In genomic region chr12:82216801-82217553, GRCm38 (mm10) we compare ENCODE assay signal across 24 mouse cellular contexts.
"Had no signal": no experiment of that assay in that cellular context is flagged by ENCODE, and none has a peak within 500 bp of the region (broad histone marks: within the 10 kb centered on the region; RNA-seq: fewer than 3 reads in every experiment).

No protein-coding gene starts in this region.

- H3K9me3 ChIP-seq: heart, embryonic 10.5 days; hindbrain, embryonic 10.5 days; hindbrain, embryonic 12.5 days; intestine, embryonic 15.5 days; limb, embryonic 13.5 days; limb, embryonic 15.5 days; liver, embryonic 12.5 days had no signal

- H3K27me3 ChIP-seq: heart, embryonic 12.5 days; hindbrain, embryonic 12.5 days; intestine, embryonic 15.5 days; limb, embryonic 13.5 days; limb, embryonic 15.5 days; liver, embryonic 12.5 days had no signal

- H3K36me3 ChIP-seq: intestine, embryonic 15.5 days; limb, embryonic 15.5 days had no signal

- H3K27ac ChIP-seq: gastrocnemius, adult 2 months; heart, embryonic 10.5 days; hindbrain, embryonic 10.5 days; hindbrain, embryonic 12.5 days; hindbrain, embryonic 14.5 days; intestine, embryonic 15.5 days; layer of hippocampus, adult 2 months; left cerebral cortex, adult 2 months; limb, embryonic 13.5 days; limb, embryonic 15.5 days; liver, embryonic 12.5 days; liver, embryonic 14.5 days had no signal

- ATAC-seq: hindbrain, embryonic 16.5 days; inflammation-experienced regulatory T-cells, adult 6 months; intestine, embryonic 15.5 days; intestine, postnatal 0 days; liver, embryonic 12.5 days had no signal

- H3K9ac ChIP-seq: heart, embryonic 12.5 days; hindbrain, embryonic 12.5 days; hindbrain, embryonic 14.5 days; intestine, embryonic 15.5 days; limb, embryonic 13.5 days; limb, embryonic 15.5 days; liver, embryonic 12.5 days; liver, embryonic 14.5 days had no signal

- H3K4me1 ChIP-seq: intestine, embryonic 15.5 days had no signal

- H3K4me2 ChIP-seq: heart, embryonic 12.5 days; hindbrain, embryonic 12.5 days; hindbrain, embryonic 14.5 days; intestine, embryonic 15.5 days; limb, embryonic 13.5 days; limb, embryonic 15.5 days; liver, embryonic 12.5 days had no signal

- H3K4me3 ChIP-seq: gastrocnemius, adult 2 months; heart, embryonic 10.5 days; heart, embryonic 12.5 days; hindbrain, embryonic 10.5 days; hindbrain, embryonic 12.5 days; intestine, embryonic 15.5 days; layer of hippocampus, adult 2 months; left cerebral cortex, adult 2 months; limb, embryonic 13.5 days; limb, embryonic 15.5 days; liver, embryonic 12.5 days had no signal

- DNase-seq: gastrocnemius, adult 2 months; gastrocnemius, postnatal 10 days; gastrocnemius, postnatal 25 days; heart, adult 18-20 months; heart, postnatal 10 days; heart, postnatal 4 days; kidney, adult 18-20 months; kidney, adult 9 months; kidney, postnatal 36 days had no signal
